Mouse (Mus musculus) heart, postnatal 0 days (tissue): ENCODE data around the gene Tph2.

Source experiments
- CTCF ChIP-seq: IDR thresholded peaks from 2 replicates; pipeline ENCODE4 v1.5.1; 2016; ENCODE audit warnings: antibody characterized with exemption, control low read depth, low read depth
- EP300 ChIP-seq: IDR thresholded peaks from 2 replicates; pipeline ENCODE4 v1.6.1; 2016; ENCODE audit warnings: antibody characterized with exemption, low read depth

GRCm38 (mm10) chr10:115147308-115147707, 37.5 kb downstream of the Tph2 start:
- no peak for TF ChIP-seq EP300
- TF ChIP-seq CTCF = peak; percentile 25; the same call in 1 of the 2 replicates
